ENCODE assay signal across 19 mouse cellular contexts in the genomic region with DNA sequence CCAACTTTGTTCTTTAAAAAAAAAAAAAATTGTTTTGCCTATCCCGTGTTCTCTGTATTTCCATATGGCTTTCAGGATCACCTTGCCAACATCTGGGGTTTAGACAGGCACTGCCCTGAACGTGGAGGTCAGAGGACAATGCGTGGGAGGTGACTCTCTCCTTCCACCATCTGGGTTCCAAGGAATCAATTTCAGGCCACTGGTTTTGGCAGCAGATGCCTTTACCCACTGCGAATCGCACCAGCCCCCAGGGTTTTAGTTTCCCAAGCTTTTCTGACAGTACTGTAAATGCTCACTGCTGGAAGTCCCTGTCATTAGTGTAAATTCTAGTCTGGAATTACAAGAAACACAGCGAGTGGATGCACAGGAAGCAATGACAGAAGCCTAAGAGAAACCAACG. TPM values are rescaled to one million over a fixed set of nuclear protein-coding genes. Genes with fewer than 3 reads are reported as not detected.
A peak's percentile ranks its signal among the peaks of the same experiment; 100 is the strongest.
DNase-seq lines count a peak whose midpoint lies in the region; ATAC-seq lines count a peak whose summit lies in the region.
"Had no signal": no experiment of that assay in that cellular context is flagged by ENCODE, and none has a peak within 500 bp of the region (broad histone marks: within the 10 kb centered on the region; RNA-seq: fewer than 3 reads in every experiment).

No protein-coding gene starts in this region.

- peak overlapping the region; percentile 48; the same call in 1 of the 2 replicates for H3K27ac ChIP-seq in kidney, embryonic 15.5 days
- H3K27ac ChIP-seq in neural tube, embryonic 15.5 days (replicated peaks): no peak overlapping the region
- H3K27ac ChIP-seq in intestine, embryonic 15.5 days: no peak overlapping the region
- no peak overlapping the region for H3K27ac ChIP-seq in forebrain, embryonic 13.5 days
- H3K27ac ChIP-seq: embryonic facial prominence, embryonic 13.5 days; gastrocnemius, adult 2 months; heart, embryonic 13.5 days; hindbrain, embryonic 15.5 days had no signal

- no peak overlapping the region for H3K4me2 ChIP-seq in kidney, embryonic 15.5 days
- H3K4me2 ChIP-seq in neural tube, embryonic 15.5 days: no peak overlapping the region
- H3K4me2 ChIP-seq in intestine, embryonic 15.5 days (replicated peaks): no peak overlapping the region
- no peak overlapping the region for H3K4me2 ChIP-seq in forebrain, embryonic 13.5 days
- H3K4me2 ChIP-seq: embryonic facial prominence, embryonic 13.5 days; heart, embryonic 13.5 days; hindbrain, embryonic 15.5 days had no signal

- H3K9me3 ChIP-seq in kidney, embryonic 15.5 days (replicated peaks): no peaks in the 10 kb centered on the region
- H3K9me3 ChIP-seq in neural tube, embryonic 15.5 days (replicated peaks): no peaks in the 10 kb centered on the region
- no peaks in the 10 kb centered on the region for H3K9me3 ChIP-seq in intestine, embryonic 15.5 days
- no peaks in the 10 kb centered on the region for H3K9me3 ChIP-seq in forebrain, embryonic 13.5 days (replicated peaks)
- H3K9me3 ChIP-seq: embryonic facial prominence, embryonic 13.5 days; heart, embryonic 13.5 days; hindbrain, embryonic 15.5 days had no signal

- H3K4me1 ChIP-seq in kidney, embryonic 15.5 days: peaks cover 57% of the 10 kb centered on the region
- H3K4me1 ChIP-seq in neural tube, embryonic 15.5 days: peaks cover 24% of the 10 kb centered on the region
- H3K4me1 ChIP-seq in intestine, embryonic 15.5 days (replicated peaks): peaks cover 27% of the 10 kb centered on the region
- peaks cover 33% of the 10 kb centered on the region for H3K4me1 ChIP-seq in forebrain, embryonic 13.5 days

- no peaks in the 10 kb centered on the region for H3K27me3 ChIP-seq in kidney, embryonic 15.5 days
- no peaks in the 10 kb centered on the region for H3K27me3 ChIP-seq in neural tube, embryonic 15.5 days (replicated peaks)
- no peaks in the 10 kb centered on the region for H3K27me3 ChIP-seq in intestine, embryonic 15.5 days (replicated peaks)
- no peaks in the 10 kb centered on the region for H3K27me3 ChIP-seq in forebrain, embryonic 13.5 days
- H3K27me3 ChIP-seq: embryonic facial prominence, embryonic 13.5 days; heart, embryonic 13.5 days; hindbrain, embryonic 15.5 days had no signal

- H3K9ac ChIP-seq in kidney, embryonic 15.5 days: no peak overlapping the region
- H3K9ac ChIP-seq in neural tube, embryonic 15.5 days (replicated peaks): no peak overlapping the region
- no peak overlapping the region for H3K9ac ChIP-seq in intestine, embryonic 15.5 days
- no peak overlapping the region for H3K9ac ChIP-seq in forebrain, embryonic 13.5 days
- H3K9ac ChIP-seq: embryonic facial prominence, embryonic 13.5 days; heart, embryonic 13.5 days; hindbrain, embryonic 15.5 days had no signal

- ATAC-seq in kidney, embryonic 15.5 days (replicated peaks; ENCODE audit: low FRiP score): no peak
- no peak for ATAC-seq in neural tube, embryonic 15.5 days (ENCODE audit: low FRiP score)
- no peak for ATAC-seq in intestine, embryonic 15.5 days
- ATAC-seq in forebrain, embryonic 13.5 days: no peak
- ATAC-seq: activated CD4-positive, CD25-positive, alpha-beta regulatory T cell, adult 4 months; forebrain, embryonic 14.5 days had no signal

- DNase-seq in kidney, adult 9 months: no peak
- peak; percentile 42 for DNase-seq in neural tube, embryonic 10.5 days (ENCODE audit: extremely low spot score, low spot score)
- peak; percentile 52 for DNase-seq in mesoderm, embryonic 11.5 days (ENCODE audit: low read depth, low spot score)
- DNase-seq: adrenal gland, postnatal 14 days; cerebellum, adult 18-20 months; cerebellum, adult 9-11 months; gastrocnemius, adult 2 months; gastrocnemius, postnatal 36 days; heart, adult 11 months; heart, postnatal 36 days had no signal

- no peak overlapping the region for H3K4me3 ChIP-seq in kidney, embryonic 15.5 days (replicated peaks)
- H3K4me3 ChIP-seq in neural tube, embryonic 15.5 days (replicated peaks): no peak overlapping the region
- no peak overlapping the region for H3K4me3 ChIP-seq in intestine, embryonic 15.5 days (replicated peaks)
- H3K4me3 ChIP-seq in forebrain, embryonic 13.5 days: no peak overlapping the region
- H3K4me3 ChIP-seq: embryonic facial prominence, embryonic 13.5 days; gastrocnemius, adult 2 months; heart, embryonic 13.5 days; hindbrain, embryonic 15.5 days had no signal

- 26% methylated on average over 7 of the region's 7 CpGs for WGBS in kidney, embryonic 15.5 days
- 47% methylated on average over 7 of the region's 7 CpGs for WGBS in neural tube, embryonic 15.5 days
- WGBS in intestine, embryonic 15.5 days: 48% methylated on average over 7 of the region's 7 CpGs
- 77% methylated on average over 7 of the region's 7 CpGs for WGBS in forebrain, embryonic 13.5 days

- H3K36me3 ChIP-seq in kidney, embryonic 15.5 days: 0 out of 2 replicates have a peak, but pooled peaks cover under 1% of the 10 kb centered on the region
- no peaks in the 10 kb centered on the region for H3K36me3 ChIP-seq in neural tube, embryonic 15.5 days
- no peaks in the 10 kb centered on the region for H3K36me3 ChIP-seq in intestine, embryonic 15.5 days
- H3K36me3 ChIP-seq in forebrain, embryonic 13.5 days (ENCODE audit: poor library complexity, severe bottlenecking): no peaks in the 10 kb centered on the region
- H3K36me3 ChIP-seq: embryonic facial prominence, embryonic 13.5 days; hindbrain, embryonic 15.5 days had no signal

RNA-seq across cellular contexts. Expression of gene Foxp1, which starts 41.0 kb away (rescaled TPM):
- 50.2 and 55.0 TPM in 2 replicates for polyA plus RNA-seq in kidney, embryonic 15.5 days (2015; fragmentation: Nextera tagmentation; extraction: Ambion mirVana)
- 51.0 and 63.9 TPM in 2 replicates for polyA plus RNA-seq in neural tube, embryonic 15.5 days (2015; fragmentation: Nextera tagmentation; extraction: Ambion mirVana)
- polyA plus RNA-seq in intestine, embryonic 15.5 days (2015; fragmentation: Nextera tagmentation; extraction: Ambion mirVana): 87.2 and 103 TPM in 2 replicates
- 51.3 and 55.5 TPM in 2 replicates for polyA plus RNA-seq in forebrain, embryonic 13.5 days (2015; fragmentation: Nextera tagmentation; extraction: Ambion mirVana)
